Mouse (Mus musculus): ENCODE data around the gene Atg16l1. TPM values are rescaled to one million over a fixed set of nuclear protein-coding genes. Genes with fewer than 3 reads are reported as not detected.

Atg16l1 gene
- polyA plus RNA-seq, 1 experiment from 2014 or later = 21.9 TPM

DNA sequence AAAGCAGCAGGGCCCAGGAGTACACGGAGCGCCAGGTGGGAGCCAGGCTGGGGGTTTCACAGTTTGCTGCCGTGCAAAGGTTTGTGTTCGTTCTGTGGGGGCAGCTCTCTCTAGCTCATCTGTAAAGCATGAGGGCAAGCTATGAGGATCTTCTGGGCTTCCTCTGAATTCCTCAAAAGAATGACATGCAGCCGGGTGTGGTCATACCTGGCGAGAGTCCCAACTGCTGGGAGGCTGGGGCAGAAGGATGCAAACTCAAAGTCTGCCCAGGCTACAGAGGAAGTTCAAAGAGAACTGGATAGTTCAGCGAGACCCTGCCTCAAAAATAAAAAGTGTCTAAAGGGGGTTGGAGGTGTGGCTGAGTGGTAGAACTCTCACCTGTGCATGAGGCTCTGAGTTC is 25.4 kb upstream of the Atg16l1 start:
- 73% methylated on average over 7 of the region's 7 CpGs for WGBS (ENCODE audit: insufficient replicate concordance)
- H3K27me3 ChIP-seq (replicated peaks) = 0 out of 2 replicates have a peak, but pooled peaks cover 10% of the 10 kb centered on the region
- no peaks in the 10 kb centered on the region for H3K36me3 ChIP-seq
- no peaks in the 10 kb centered on the region for H3K9me3 ChIP-seq (replicated peaks)
- ATAC-seq = no peak
- no peak overlapping the region for H3K9ac ChIP-seq
- no peak overlapping the region for H3K27ac ChIP-seq
- no peaks in the 10 kb centered on the region for H3K4me1 ChIP-seq
- no peak overlapping the region for H3K4me3 ChIP-seq
- no peak overlapping the region for H3K4me2 ChIP-seq

DNA sequence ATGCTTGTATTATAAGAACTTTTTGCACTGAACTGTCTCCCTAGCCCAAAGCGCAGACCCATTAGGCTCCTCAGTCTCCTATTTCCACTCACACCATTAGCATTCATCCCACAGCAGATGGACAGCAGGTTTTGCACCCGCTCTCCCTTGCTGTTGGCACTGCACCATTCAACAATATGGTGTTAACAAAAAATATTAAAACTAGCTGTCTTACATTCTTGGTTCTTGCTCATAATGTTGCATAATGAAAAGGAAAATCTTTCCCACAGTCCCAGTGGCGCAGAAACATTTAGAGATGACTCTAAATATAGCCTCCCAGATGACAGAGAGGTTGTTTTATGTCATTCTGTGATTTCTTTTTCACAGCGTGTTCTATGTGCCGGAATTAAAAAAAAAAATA is 22.5 kb upstream of the Atg16l1 start:
- no peaks in the 10 kb centered on the region for H3K9me3 ChIP-seq (replicated peaks)
- H3K9ac ChIP-seq = no peak overlapping the region
- no peak for ATAC-seq
- 0 out of 2 replicates have a peak, but pooled peaks cover 6% of the 10 kb centered on the region for H3K27me3 ChIP-seq (replicated peaks)
- no peak overlapping the region for H3K4me2 ChIP-seq
- WGBS (ENCODE audit: insufficient replicate concordance) = 74% methylated on average over 5 of the region's 5 CpGs
- no peaks in the 10 kb centered on the region for H3K4me1 ChIP-seq
- H3K4me3 ChIP-seq = no peak overlapping the region
- H3K27ac ChIP-seq = no peak overlapping the region
- no peaks in the 10 kb centered on the region for H3K36me3 ChIP-seq

DNA sequence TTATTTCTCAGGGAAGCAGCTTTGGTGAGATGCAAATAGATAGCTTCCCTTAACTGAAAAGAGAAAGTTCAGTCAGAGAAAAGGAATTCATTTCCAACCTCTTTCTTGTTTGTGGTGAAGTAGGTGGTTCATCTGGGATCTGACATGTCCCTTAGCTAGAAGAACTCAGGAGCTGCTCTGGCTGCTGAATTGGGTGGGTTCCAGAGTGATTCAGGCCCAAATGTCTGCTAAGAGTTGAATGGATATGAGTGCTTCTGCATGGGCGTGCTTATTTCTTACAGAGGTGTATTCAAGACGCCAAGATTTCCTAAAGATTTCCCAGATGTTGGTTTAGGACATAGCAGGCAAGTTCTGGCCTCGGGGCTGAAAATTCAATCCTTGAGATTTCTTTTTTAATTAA is 21.5 kb upstream of the Atg16l1 start:
- H3K4me1 ChIP-seq = no peaks in the 10 kb centered on the region
- ATAC-seq = no peak
- H3K27me3 ChIP-seq (replicated peaks) = 0 out of 2 replicates have a peak, but pooled peaks cover 4% of the 10 kb centered on the region
- H3K4me2 ChIP-seq = no peak overlapping the region
- WGBS (ENCODE audit: insufficient replicate concordance) = 57% methylated on average over 3 of the region's 3 CpGs
- H3K36me3 ChIP-seq = no peaks in the 10 kb centered on the region
- H3K27ac ChIP-seq = no peak overlapping the region
- no peak overlapping the region for H3K4me3 ChIP-seq
- no peak overlapping the region for H3K9ac ChIP-seq
- H3K9me3 ChIP-seq (replicated peaks) = no peaks in the 10 kb centered on the region

DNA sequence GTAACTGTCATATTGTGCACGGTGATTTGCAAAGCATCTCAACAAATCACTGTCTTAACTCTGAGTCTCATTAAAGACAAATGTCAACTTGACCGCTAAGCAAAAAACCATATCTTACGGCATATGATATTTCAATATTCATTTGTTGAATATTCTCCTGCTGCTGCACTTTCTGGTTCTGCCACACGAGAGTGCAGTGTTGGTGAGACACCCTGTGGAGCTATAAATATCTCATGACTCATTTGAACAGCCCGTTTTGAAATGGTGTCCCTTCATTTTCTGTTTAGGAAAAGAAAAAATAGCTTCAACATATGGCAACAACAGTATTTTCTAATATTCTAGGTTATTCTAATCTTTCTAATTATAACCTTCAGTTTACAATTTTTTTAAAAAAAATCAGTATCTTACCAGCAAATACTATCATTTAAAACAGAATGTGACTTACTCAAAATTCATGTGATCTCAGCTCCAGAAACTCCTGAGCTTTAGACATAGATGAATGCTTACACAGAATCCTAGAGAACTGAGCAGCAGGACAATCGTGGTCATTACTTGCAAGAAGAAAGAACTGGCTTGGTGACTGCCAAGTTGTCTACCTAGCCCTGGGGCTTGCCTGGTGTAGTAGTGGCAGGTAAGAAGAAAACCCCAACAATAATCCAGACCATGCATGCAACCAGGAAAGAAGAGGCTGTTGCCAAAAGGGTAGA is 14.9 kb upstream of the Atg16l1 start:
- ATAC-seq = no peak

DNA sequence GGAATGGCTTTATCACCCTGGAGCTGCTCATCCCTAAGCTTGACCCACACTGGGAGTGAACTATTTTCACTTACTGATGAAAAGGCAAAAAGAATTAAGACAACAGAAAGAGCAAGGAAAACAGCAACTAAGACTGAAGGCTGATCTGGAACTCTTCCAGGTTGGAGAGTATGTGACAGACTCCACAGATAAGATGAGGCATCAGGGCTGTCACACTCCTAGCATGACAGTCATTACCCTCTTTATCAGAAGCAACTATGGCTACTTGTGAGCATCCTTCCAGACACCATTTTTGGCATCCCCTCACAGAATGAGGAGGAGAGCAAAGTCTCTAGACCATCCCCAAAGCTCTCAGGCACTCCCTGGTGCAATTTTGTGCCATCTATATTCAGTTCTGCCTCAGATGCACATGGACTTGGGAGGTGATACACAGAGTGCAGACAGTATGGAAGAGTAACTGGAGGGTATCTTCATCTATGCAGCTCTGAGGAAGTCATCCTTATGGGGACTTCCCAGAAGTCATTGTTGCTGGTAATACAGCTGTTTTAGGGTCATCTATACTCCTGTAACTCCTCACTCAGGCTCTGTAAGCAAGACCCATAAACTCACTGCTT is 6.2 kb upstream of the Atg16l1 start:
- no peak overlapping the region for H3K27ac ChIP-seq
- H3K9ac ChIP-seq = no peak overlapping the region
- no peaks in the 10 kb centered on the region for H3K36me3 ChIP-seq
- no peak for ATAC-seq
- H3K4me2 ChIP-seq = no peak overlapping the region
- H3K27me3 ChIP-seq (replicated peaks) = peaks cover 13% of the 10 kb centered on the region
- H3K4me1 ChIP-seq = no peaks in the 10 kb centered on the region; the same call in 1 of the 2 replicates
- H3K9me3 ChIP-seq (replicated peaks) = no peaks in the 10 kb centered on the region
- no peak overlapping the region for H3K4me3 ChIP-seq

More for the DNA sequence above, 14.9 kb upstream of the Atg16l1 start:
- Histone ChIP-seq H3K9ac (no peak overlapping the region), H3K4me2 (no peak overlapping the region), H3K4me1 (no peaks in the 10 kb centered on the region), H3K27me3 (replicated peaks) (no peaks in the 10 kb centered on the region), H3K9me3 (replicated peaks) (no peaks in the 10 kb centered on the region), H3K27ac (no peak overlapping the region), H3K36me3 (no peaks in the 10 kb centered on the region), H3K4me3 (no peak overlapping the region)
- 55% methylated on average over 6 of the region's 6 CpGs for WGBS (ENCODE audit: insufficient replicate concordance)

DNA sequence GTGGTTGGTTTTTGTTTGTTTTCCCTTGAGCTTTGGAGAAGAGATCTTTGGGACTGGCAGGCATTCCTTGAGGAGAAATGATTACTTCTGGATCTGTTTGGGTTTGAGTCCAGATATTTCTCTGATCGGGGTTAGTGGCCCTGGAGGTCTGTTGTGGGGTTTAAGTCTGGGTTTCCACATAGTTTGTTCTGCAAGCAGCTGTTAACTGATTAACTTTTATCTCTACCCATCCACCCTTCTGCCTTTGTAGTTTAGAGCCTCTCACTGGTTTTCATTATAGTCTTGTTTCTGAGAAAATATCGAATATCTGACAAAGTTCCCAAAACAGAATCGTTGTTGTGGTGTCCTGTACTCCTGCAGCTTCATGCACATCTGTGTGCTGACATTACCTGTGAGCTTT is 8.2 kb downstream of the Atg16l1 start:
- 23% methylated on average over 3 of the region's 3 CpGs for WGBS (ENCODE audit: insufficient replicate concordance)
- Histone ChIP-seq H3K9me3 (replicated peaks) (no peaks in the 10 kb centered on the region), H3K4me1 (peaks cover 27% of the 10 kb centered on the region), H3K27me3 (replicated peaks) (no peaks in the 10 kb centered on the region), H3K9ac (peak overlapping the region; percentile 28; the same call in 1 of the 2 replicates), H3K4me3 (no peak overlapping the region), H3K4me2 (peak overlapping the region; percentile 33), H3K27ac (peak overlapping the region; percentile 75), H3K36me3 (peaks cover 99% of the 10 kb centered on the region)
- peak; percentile 77 for ATAC-seq

DNA sequence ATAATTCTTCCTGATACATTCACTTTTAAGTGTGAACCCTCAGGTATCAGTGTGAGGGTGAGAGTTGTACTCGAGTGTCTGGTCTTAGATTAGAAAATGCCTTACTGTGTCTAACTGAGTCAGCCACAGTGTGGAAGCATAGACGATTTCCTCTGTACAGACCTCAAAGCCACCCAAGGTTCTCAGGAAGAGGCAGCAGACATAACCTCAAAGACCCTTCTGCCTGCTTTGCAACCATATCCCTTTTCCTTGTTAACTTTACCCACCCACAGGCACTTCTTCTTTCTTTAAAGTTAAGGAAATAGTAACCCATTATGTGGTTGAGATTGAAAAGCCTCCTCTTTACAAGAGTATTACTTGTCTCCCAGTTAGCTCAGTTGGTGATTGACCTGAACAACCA is 10.1 kb downstream of the Atg16l1 start:
- H3K9me3 ChIP-seq (replicated peaks) = no peaks in the 10 kb centered on the region
- H3K27me3 ChIP-seq (replicated peaks) = no peaks in the 10 kb centered on the region
- WGBS (ENCODE audit: insufficient replicate concordance) = 63% methylated on average over 2 of the region's 2 CpGs
- no peak overlapping the region for H3K27ac ChIP-seq
- no peak overlapping the region for H3K9ac ChIP-seq
- ATAC-seq = no peak
- H3K4me3 ChIP-seq = no peak overlapping the region
- peaks cover 95% of the 10 kb centered on the region for H3K36me3 ChIP-seq
- H3K4me2 ChIP-seq = no peak overlapping the region
- H3K4me1 ChIP-seq = peaks cover 34% of the 10 kb centered on the region

DNA sequence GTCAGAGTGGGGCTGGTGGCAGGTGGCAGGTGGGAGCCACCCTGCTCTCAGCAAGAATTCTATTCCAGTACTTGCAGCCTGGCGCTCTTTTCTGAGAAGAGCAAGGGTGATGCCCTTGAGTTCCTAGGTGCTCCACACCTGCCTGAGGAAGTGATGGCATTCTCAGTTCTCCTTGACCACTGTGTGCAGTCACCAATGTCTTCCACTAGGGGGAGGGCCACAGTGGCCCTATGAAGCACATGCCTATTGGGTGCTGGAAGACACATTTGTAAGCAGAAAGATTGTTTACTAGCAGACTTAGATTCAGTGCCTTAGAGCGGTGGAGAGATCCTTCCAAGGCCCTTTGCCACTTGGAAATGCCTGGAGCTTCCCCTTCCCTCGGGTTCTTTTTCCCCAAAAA is 10.6 kb downstream of the Atg16l1 start:
- ATAC-seq = 0 out of 2 replicates have a peak, but pooled peaks have one; percentile 14
- Histone ChIP-seq H3K27me3 (replicated peaks) (no peaks in the 10 kb centered on the region), H3K4me2 (no peak overlapping the region), H3K36me3 (peaks cover 96% of the 10 kb centered on the region), H3K9ac (no peak overlapping the region), H3K4me1 (peaks cover 39% of the 10 kb centered on the region), H3K9me3 (replicated peaks) (no peaks in the 10 kb centered on the region), H3K27ac (no peak overlapping the region), H3K4me3 (no peak overlapping the region)
- 86% methylated on average over 3 of the region's 3 CpGs for WGBS (ENCODE audit: insufficient replicate concordance)

DNA sequence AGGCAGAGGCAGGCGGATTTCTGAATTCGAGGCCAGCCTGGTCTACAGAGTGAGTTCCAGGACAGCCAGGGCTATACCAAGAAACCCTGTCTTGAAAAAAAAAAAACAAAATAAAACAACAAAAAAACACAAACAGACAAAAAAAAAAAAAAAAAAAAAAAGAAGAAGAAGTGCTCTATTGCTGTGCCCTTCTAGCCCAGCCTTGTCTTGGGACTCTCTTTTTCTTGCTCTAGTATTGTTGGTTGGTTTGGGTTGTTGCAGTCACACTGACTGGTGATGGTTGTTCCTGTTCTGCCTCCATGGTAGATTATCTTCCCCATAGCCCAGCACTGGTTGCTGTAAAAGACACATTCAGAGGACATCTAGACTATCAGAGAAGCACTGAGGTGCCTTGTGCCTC is 13.6 kb downstream of the Atg16l1 start:
- no peak overlapping the region for H3K27ac ChIP-seq
- ATAC-seq = no peak
- no peak overlapping the region for H3K4me3 ChIP-seq
- H3K9me3 ChIP-seq (replicated peaks) = no peaks in the 10 kb centered on the region; the same call in 1 of the 2 replicates
- H3K4me2 ChIP-seq = no peak overlapping the region
- WGBS (ENCODE audit: insufficient replicate concordance) = 92% methylated on average over 2 of the region's 2 CpGs
- peaks cover 20% of the 10 kb centered on the region for H3K4me1 ChIP-seq
- peaks cover 95% of the 10 kb centered on the region for H3K36me3 ChIP-seq
- no peak overlapping the region for H3K9ac ChIP-seq
- H3K27me3 ChIP-seq (replicated peaks) = no peaks in the 10 kb centered on the region

DNA sequence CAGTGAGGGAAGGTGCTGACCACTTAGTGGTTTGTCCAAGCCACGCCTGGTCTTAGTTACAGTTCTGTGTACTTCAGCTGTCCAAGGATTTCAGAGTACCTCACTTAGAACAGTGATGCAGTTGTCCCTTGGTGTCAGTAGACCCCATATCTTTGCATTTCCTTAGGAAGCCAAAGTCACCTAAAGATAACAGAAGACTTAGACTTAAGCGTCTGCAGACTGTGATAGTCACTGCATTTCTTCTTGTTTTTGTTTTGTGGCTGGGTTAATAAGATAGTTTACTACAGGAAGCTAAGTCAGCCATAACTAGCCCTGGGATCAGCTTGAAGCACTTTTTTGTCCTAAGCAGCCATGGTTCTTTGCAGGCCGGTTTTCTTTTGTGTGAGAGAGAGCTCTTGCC is 14.8 kb downstream of the Atg16l1 start:
- H3K36me3 ChIP-seq = peaks cover 95% of the 10 kb centered on the region
- peak; percentile 78 for ATAC-seq
- H3K4me1 ChIP-seq = peaks cover 15% of the 10 kb centered on the region
- 30% methylated on average over 3 of the region's 3 CpGs for WGBS (ENCODE audit: insufficient replicate concordance)
- peak overlapping the region; percentile 7; the same call in 1 of the 2 replicates for H3K4me2 ChIP-seq
- H3K9me3 ChIP-seq (replicated peaks) = no peaks in the 10 kb centered on the region; the same call in 1 of the 2 replicates
- no peaks in the 10 kb centered on the region for H3K27me3 ChIP-seq (replicated peaks)
- no peak overlapping the region for H3K4me3 ChIP-seq
- no peak overlapping the region for H3K9ac ChIP-seq
- peak overlapping the region; percentile 77 for H3K27ac ChIP-seq

DNA sequence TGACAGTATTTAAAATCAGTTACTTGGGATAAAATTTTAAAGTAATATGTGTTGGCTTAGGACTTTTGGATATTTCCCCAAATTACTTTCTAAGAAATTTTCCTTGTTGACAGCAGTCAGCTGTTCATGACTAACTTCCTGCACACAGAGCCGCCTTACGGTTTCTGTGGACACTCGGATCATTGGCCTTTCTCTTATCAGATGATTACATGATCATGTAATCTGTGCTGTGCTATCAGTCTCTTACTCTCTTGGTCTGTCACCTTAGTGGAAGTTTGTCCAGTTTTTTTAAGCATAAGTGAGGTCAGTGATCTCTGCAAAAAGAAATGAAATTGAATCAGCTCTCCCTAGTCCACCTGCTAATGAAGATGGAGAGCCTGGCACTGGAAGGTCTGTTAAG is 16.1 kb downstream of the Atg16l1 start:
- Histone ChIP-seq H3K27ac (no peak overlapping the region), H3K36me3 (peaks cover 95% of the 10 kb centered on the region), H3K9ac (no peak overlapping the region), H3K4me3 (no peak overlapping the region), H3K9me3 (replicated peaks) (no peaks in the 10 kb centered on the region; the same call in 1 of the 2 replicates), H3K4me1 (peaks cover 15% of the 10 kb centered on the region), H3K27me3 (replicated peaks) (no peaks in the 10 kb centered on the region), H3K4me2 (no peak overlapping the region)
- WGBS (ENCODE audit: insufficient replicate concordance) = 89% methylated on average over 3 of the region's 3 CpGs
- ATAC-seq = no peak

DNA sequence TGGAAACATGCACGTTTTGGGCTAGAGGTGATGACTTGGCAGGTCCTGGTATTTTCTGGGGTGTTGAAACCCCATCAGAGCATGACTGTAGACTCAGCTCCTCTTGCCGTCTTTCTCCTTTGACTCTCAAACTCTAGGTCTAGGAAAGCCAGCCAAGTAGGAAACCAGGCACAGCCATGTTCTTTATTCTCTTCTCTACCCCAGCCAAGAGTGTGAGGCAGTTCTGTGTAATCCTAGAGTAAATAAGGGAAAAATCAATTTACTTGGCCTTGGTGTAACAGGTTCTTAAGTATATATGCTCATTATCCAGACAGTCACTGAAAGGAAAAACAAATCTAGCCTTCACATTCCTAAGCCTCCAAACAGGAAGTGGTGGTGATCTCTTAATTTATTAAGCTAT is 17.7 kb downstream of the Atg16l1 start:
- Histone ChIP-seq H3K9me3 (replicated peaks) (no peaks in the 10 kb centered on the region; the same call in 1 of the 2 replicates), H3K4me1 (peaks cover 15% of the 10 kb centered on the region), H3K4me3 (no peak overlapping the region), H3K36me3 (peaks cover 95% of the 10 kb centered on the region), H3K9ac (no peak overlapping the region), H3K4me2 (no peak overlapping the region), H3K27ac (no peak overlapping the region), H3K27me3 (replicated peaks) (no peaks in the 10 kb centered on the region)
- no peak for ATAC-seq
- 69% methylated on average over 2 of the region's 2 CpGs for WGBS (ENCODE audit: insufficient replicate concordance)
